Mouse (Mus musculus) thymus, adult 2 months (tissue): ENCODE measurements around the gene Cabcoco1. TPM values are rescaled to one million over a fixed set of nuclear protein-coding genes. Genes with fewer than 3 reads are reported as not detected.

Experiments used
- DNase-seq: peaks from one replicate; pipeline ENCODE4 v3.0.0; 2021
- H3K27ac ChIP-seq: fragments of 200-500 bp; 2 replicates; pipeline ENCODE4 v1.5.1; 2012; ENCODE audit warnings: low read length, control low read depth; ENCODE audit not compliant: control insufficient read depth, insufficient read depth
- H3K27me3 ChIP-seq: fragments of 200-500 bp; 2 replicates; pipeline ENCODE4 v1.6.1; 2012; ENCODE audit warnings: mild to moderate bottlenecking, low read length, moderate library complexity, mixed read lengths; ENCODE audit not compliant: control insufficient read depth, insufficient read depth
- H3K36me3 ChIP-seq: fragments of 200-500 bp; 2 replicates; pipeline ENCODE4 v1.6.1; 2012; ENCODE audit warnings: mild to moderate bottlenecking, low read length, moderate library complexity; ENCODE audit not compliant: control insufficient read depth, insufficient read depth
- H3K4me1 ChIP-seq: fragments of 200-500 bp; replicated peaks from 2 replicates; pipeline ENCODE4 v1.6.1; 2012; ENCODE audit warnings: low read length; ENCODE audit not compliant: control insufficient read depth, insufficient read depth
- H3K4me3 ChIP-seq: fragments of 200-500 bp; 2 replicates; pipeline ENCODE4 v1.5.1; 2012; ENCODE audit warnings: mild to moderate bottlenecking, low read length, control low read depth, moderate library complexity; ENCODE audit not compliant: control insufficient read depth, insufficient read depth
- CTCF ChIP-seq: fragments of 200-500 bp; IDR thresholded peaks from 2 replicates; pipeline ENCODE4 v1.5.1; 2012; ENCODE audit warnings: mild to moderate bottlenecking, control low read depth, low read length, moderate library complexity, borderline replicate concordance; ENCODE audit not compliant: control insufficient read depth, poor library complexity, insufficient read depth; ENCODE audit errors: extremely low read depth
- POLR2A ChIP-seq: fragments of 200-500 bp; IDR thresholded peaks from 2 replicates; pipeline ENCODE4 v1.6.1; 2012; ENCODE audit warnings: mild to moderate bottlenecking, low read length, control low read depth, moderate library complexity; ENCODE audit not compliant: control insufficient read depth, poor library complexity, insufficient read depth; ENCODE audit errors: extremely low read depth
- WGBS: fragments of 180-500 bp; shearing (Covaris S2); methylation state at CpG from one replicate; pipeline ENCODE4 v1.1.7; 2018; 5-methylcytosine and 5-hydroxymethylcytosine counted together
- polyA plus RNA-seq: library from polyadenylated mRNA; depleted of rRNA; stranded (reverse); fragments of >200 nt; gene quantifications from 2 replicates; pipeline ENCODE4 v1.2.3, GENCODE M21; 2012; rRNA removed

The Cabcoco1 gene
- polyA plus RNA-seq, 1 experiment: 0.73 TPM

DNA sequence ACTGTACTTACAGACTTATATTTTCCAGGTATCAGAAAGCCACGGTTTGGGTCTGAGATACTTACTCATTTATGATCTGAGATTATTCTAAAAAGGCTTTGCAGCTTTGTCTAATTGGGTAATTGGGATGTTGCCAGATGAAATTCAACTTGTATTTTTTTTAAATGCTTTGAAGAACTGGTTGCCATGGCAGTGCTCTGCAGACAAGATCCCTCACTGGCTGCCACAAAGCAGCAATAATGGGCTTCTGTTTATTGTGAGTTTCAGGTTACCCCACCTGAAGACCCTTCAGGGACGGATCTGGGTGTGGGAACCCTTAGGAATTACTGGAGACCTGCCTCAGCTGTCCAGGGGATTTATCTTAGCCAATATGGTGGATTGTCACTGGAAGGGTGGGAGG, 145.6 kb downstream of the Cabcoco1 start:
- H3K4me1 ChIP-seq: no peaks in the 10 kb centered on the region
- no peak overlapping the region for H3K4me3 ChIP-seq
- 74% methylated on average over 2 of the region's 2 CpGs for WGBS
- H3K27me3 ChIP-seq: no peaks in the 10 kb centered on the region
- H3K27ac ChIP-seq: no peak overlapping the region
- no peak for DNase-seq
- no peaks in the 10 kb centered on the region for H3K36me3 ChIP-seq
- TF ChIP-seq CTCF: no peak
- TF ChIP-seq POLR2A: no peak

DNA sequence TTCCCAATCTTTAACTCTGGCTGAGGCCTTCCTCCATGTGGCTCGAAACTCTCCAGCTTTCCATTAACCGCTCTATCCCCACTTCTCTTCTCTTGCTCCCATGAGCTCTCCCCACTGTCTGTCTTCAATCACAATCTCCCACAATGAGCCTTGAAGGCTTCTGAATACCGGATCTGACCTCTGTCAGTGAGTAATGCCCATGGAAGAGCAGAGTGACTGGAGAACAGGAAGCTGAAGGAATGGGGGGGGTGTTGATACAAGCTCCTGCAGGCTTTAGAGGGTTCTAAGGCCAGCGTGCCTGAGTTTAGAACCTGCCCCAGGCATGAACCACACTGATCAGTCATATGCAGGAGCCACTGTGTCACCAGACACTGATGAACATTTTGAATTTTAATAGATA, 150.1 kb downstream of the Cabcoco1 start:
- H3K4me1 ChIP-seq: no peaks in the 10 kb centered on the region
- H3K36me3 ChIP-seq: no peaks in the 10 kb centered on the region
- no peak for DNase-seq
- H3K4me3 ChIP-seq: no peak overlapping the region
- no peak overlapping the region for H3K27ac ChIP-seq
- TF ChIP-seq POLR2A (no peak), CTCF (no peak)
- 94% methylated on average over 4 of the region's 4 CpGs for WGBS
- H3K27me3 ChIP-seq: no peaks in the 10 kb centered on the region

DNA sequence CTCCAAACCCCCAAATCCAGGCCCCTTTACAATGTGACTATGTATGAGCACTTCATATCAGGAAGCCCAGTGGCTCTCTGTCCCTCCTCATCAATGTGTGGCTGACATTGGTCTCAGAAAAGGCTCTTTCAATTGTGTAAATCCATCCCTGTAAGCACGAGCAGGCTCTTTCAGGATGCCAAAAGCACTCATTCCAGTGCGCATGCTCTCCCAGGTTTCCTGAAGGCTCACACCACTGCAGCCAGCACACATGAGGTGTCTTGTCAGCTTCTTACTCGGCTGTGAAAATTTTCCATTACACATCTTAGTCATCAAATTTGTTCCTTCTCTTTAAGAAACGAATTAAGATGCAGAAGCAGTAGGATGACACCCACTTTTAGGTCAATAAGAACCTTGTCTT, 152.9 kb downstream of the Cabcoco1 start:
- no peak for DNase-seq
- TF ChIP-seq CTCF (no peak), POLR2A (no peak)
- Histone ChIP-seq H3K4me1 (no peaks in the 10 kb centered on the region), H3K27ac (no peak overlapping the region), H3K4me3 (no peak overlapping the region), H3K27me3 (no peaks in the 10 kb centered on the region), H3K36me3 (no peaks in the 10 kb centered on the region)
- WGBS: 87% methylated on average over 4 of the region's 4 CpGs

DNA sequence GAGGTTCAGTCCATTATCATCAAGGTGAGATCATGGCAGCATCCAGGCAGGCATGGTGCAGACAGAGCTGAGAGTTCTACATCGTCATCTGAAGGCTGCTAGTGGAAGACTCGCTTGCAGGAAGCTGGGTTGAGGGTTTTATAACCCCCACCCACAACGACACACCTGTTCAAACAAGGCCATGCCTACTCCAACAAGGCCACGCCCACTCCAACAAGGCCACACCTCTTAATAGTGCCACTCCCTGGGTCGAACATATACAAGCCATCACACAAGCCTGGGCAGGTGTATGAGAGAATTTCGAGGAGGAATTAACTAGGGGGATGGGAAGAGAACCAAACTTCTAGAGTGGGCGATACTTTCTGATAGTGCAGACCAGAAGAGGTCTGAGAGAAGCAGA, 153.6 kb downstream of the Cabcoco1 start:
- Histone ChIP-seq H3K4me3 (no peak overlapping the region), H3K27ac (no peak overlapping the region), H3K36me3 (no peaks in the 10 kb centered on the region), H3K27me3 (no peaks in the 10 kb centered on the region), H3K4me1 (no peaks in the 10 kb centered on the region)
- DNase-seq: no peak
- TF ChIP-seq CTCF (no peak), POLR2A (no peak)
- 92% methylated on average over 7 of the region's 7 CpGs for WGBS

Other genes starting within 250 kb of the Cabcoco1 start
- 4.4 and 4.5 TPM in 2 replicates for gene Tmem26, start 181.8 kb upstream of the Cabcoco1 start, polyA plus RNA-seq